Mouse (Mus musculus) frontal cortex, postnatal 25 days (tissue): ENCODE measurements around the gene Bmyc.
"Not testable (repeated sequence)": the region's sequence is repeated elsewhere in the genome, so short reads cannot be mapped to it uniquely, and the experiment has no call there.

Source experiments
- DNase-seq, 2 experiments: peaks; one replicate each; pipeline ENCODE4 v3.0.0; 2022; ENCODE audit warnings: low spot score in 2 of 2

The Bmyc gene

DNA sequence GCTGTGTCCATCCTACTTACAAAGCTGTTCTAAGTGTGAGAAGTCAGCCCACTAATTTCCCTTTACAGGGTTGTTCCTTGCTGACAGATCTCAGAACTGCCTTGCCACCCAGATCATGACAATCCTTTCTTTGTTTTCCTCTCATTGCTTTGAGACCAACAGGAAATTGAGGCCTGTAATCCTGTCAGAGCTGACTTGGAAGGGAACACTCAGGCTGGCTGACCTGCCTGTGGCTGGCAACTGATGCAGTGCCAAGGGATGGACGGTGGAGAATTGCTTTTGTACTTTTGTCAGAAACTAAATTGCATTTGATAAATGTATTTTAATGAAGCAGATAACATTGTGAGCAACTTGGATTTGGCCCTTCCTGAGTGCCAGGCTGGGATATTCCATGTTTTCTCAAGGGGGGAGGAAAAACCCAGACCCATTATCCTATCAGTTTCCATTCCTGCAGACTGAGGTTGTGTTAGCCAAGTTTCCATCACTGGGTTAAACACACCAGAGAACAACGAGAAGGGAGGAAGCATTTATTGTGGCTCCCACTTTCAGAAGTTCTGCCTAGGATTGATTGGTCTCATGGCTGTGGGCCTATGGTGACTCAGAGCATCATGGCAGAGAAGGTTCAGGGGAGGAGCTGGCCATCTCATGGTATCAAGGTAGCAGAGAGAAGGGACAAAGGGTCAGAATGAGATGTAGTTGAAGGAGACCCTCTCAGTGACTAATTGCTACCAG, 26.8 kb downstream of the Bmyc start:
- DNase-seq, result no peak

DNA sequence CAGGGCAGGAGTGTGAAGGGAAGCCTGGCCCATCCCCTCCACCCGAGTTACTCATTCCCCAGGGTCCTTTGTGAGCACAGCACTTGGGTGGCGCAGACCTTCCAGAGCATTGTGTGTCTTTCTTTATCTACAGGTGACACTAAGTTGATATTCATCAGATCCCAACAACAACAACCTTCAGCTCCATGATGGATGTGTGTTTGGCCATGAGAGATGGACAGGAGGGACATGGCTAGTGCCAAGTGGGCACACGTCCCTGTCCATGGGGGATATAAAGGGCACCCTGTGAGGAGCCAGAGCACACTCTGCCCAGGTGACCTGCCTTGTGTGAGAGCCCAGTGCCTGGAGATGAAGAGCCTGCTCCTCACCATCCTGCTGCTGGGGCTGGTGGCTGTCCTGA, 30.2 kb downstream of the Bmyc start, which contains the start of gene Obp2b:
Gene Obp2b, plus strand, starts transcription at position 301 of the 400 bp plus-strand sequence.
- not testable (repeated sequence) for DNase-seq

DNA sequence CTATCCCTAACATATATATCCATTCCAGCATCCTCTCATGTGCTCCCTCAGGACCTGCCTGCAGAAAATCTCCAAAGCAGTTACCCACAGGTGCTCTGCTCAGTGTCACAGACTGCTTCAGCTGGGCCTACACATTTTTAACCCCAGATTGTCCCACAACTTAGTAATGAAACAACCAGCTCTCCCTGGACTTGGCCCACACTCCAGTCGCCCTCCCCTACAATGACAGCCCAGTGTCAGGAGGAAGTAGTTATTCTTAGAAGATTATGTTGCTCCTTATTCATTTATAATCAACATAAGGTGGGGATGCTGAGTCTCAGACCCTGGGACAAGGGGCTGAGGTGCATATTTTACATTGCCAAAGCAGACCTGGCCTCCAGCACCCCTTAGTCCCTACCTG, 35.1 kb downstream of the Bmyc start:
- no peak for DNase-seq

DNA sequence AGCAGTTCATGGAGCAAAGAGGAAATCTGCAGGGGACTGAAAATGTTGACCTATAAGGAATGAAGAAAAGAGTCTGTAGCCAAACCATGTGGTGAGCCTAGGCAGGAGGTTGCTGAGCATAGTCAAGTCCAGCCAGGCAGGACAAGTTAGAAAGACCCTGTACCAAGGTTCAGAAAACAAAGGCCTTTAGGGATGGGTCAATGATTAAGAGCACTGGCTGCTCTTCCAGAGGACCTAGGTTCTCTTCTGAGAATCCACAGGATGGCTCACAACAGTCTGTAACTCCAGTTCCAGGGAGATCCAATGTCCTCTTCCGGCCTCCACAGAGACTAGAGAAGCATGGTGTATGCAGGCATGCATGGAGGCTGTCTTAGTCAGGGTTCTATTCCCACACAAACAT, 47.7 kb downstream of the Bmyc start:
- no peak for DNase-seq
